Mouse (Mus musculus): Measurements from ENCODE around the gene Csnk1g1.

The Csnk1g1 gene

DNA sequence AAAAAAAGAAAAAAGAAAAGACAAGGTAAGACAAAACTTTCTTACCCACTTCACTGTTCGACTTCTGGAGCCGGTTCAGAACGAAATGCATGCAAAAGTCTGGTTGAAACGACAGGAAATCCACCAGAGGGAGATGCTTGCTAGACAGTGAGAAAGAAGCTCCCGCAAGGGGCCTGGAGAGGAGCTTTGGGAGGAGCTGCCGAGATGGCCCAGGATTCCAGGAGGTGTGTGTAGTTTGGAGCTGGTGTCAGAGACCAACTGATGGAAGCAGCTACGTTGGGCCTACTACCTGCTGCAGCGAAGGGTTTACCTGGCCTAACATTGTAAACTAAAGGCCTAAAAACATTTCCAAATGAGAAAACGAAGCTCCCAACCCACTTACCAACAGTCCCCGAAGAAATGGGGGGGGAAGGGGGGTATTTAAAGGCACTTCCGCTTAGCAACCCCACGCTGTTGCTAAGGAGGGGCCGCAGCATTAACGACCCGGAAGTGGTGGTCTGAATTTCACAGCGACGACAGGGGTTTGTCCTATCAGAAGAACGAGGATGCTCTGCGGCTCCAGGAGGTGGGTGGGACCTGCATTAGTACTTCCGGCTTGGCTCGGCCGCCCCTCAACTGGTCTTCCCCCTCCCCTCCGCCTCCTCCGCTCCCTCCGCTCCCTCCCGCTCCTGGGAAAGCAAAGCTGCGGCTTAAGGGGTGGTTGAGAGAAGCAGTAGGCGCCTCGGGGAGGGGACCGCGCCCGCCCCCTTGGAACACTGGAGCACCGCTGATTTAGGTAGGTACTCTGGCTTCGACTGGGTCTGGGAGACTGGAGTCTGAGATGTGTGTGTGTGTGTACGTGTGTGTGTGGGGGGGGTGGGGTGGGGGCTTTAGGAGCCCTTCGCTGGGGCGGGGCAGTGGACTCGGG lies at the start of gene Csnk1g1, which contains the start of gene Trip4:
TSS of gene Csnk1g1 (plus strand) at position 531 of the 907 bp plus-strand sequence.
TSS of gene Trip4 (minus strand) at position 401 of the 907 bp plus-strand sequence.
- peak; percentile 99 for DNase-seq

GRCm38 (mm10) chr9:65859656-65860055 lies 49.1 kb upstream of the Csnk1g1 start:
- no peak for DNase-seq

DNA sequence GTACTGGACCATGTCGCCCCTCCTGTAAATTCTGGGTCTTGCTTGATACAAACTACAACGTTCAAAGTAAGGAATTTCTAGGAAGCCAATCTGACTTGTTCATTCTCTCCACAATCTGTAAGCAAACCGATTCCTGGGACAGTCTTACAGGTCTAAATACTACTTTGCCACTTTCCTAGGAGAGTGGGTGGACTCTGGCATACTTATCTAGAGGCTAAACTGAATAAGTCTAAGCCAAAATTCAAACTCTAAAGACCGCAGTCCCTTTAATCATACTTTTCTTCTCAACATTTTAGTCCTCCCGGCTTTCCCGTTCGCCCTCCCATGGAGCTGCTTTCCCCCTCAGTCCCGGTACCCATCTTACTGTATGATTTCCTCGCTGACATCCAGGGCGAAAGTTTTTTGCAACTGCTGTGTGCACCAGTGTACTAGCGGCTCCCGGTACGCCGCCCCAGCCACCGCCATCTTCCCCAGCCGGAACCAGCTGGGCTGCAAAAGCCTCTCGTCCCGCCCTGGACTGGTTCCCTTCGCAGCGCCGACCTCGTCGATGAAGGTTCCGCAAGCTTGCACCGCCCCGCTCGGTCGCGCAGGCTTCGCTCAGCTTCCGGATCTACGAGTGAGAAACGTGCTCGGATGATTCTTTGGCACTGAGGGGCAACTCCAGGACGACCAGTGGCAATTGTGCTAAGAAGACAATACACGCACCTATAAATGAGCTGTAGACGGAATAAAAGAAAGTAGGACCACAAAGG lies 24.0 kb upstream of the Csnk1g1 start:
- peak; percentile 85 for DNase-seq

DNA sequence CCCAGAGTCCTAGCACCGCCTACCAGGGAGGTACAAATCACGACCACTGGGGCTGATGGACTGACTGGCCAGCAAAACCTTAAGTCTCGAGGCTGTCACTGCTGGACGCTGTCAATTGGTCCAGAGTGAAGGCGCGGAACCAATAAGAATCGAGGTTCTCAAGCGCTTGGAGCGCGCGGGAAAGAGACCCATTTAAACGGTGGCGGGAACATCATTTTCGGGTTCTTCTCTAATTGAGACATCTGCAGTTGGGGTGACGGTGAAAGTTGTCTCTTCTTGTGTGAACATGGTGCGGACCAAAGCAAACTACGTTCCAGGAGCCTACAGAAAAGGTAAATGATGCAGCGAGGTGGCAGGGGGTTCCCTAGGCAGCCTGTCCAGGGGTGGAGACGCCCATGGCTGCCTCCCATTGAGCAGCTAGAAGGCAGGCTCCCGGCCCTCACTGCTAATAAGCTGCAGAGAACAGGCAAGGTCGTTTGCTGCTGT lies 18.5 kb upstream of the Csnk1g1 start, which contains the start of gene Pclaf:
TSS of gene Pclaf (plus strand) at position 95 of the 486 bp plus-strand sequence.
- peak; percentile 53 for DNase-seq

DNA sequence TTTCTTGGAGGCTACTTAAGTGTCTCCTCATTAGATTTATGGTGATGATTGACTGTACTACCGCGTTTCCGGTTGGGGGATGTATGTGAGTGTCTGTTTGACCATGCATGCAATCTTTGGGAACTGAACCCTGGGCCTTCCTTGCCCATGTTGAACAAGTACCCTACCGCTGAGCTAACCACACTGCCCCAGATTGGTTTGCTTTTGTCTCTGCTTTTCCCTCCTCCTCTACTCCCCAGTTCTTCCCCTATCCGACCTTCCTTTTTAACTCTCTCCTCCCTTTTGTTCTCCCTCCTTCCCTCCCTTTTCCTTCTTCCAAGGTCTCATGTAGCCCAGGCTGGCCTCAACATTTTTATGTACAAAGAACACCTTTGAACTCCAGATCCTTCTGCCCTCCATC lies 17.6 kb upstream of the Csnk1g1 start:
- DNase-seq, result no peak

GRCm38 (mm10) chr9:65896977-65897376 lies 11.7 kb upstream of the Csnk1g1 start:
- no peak for DNase-seq

- DNase-seq, result no peak
Measured at GRCm38 (mm10) chr9:65902879-65903278, 5.8 kb upstream of the Csnk1g1 start.

GRCm38 (mm10) chr9:65903419-65903818 lies 5.3 kb upstream of the Csnk1g1 start:
- DNase-seq, result no peak

DNA sequence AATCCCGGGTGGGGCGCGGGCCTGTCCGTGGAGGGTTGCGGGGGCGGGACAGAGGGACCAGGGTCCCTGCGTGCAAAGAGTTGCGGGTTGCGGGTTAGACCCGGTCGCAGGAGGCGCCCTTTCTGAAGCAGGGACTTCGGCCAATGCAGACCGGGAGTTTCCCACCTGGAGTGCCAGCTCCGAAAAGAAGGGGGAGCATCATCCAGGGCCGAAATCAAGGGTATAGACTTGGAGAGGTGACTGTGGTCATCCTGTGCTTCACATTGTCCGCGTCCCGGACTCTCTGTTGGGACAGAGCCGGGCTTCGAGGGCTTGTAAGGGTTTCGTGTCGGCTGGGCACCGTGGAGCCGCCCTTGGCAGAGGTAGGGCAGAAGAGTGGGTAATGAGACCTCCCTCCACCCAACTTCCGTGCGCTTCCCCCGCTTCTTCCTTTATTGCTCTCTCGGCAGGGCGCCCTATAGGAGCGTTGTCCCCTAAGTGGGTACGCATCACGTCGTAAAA lies 627 bp downstream of the Csnk1g1 start:
- no peak for DNase-seq

- DNase-seq, result no peak
Measured at GRCm38 (mm10) chr9:65909837-65910236, 1.1 kb downstream of the Csnk1g1 start.

GRCm38 (mm10) chr9:65913976-65914375 lies 5.3 kb downstream of the Csnk1g1 start:
- DNase-seq, result no peak

GRCm38 (mm10) chr9:65917015-65917414 lies 8.3 kb downstream of the Csnk1g1 start:
- DNase-seq, result no peak

- no peak for DNase-seq
Measured at GRCm38 (mm10) chr9:65928456-65928855, 19.7 kb downstream of the Csnk1g1 start.

- no peak for DNase-seq
Measured at GRCm38 (mm10) chr9:65929826-65930225, 21.1 kb downstream of the Csnk1g1 start.

DNA sequence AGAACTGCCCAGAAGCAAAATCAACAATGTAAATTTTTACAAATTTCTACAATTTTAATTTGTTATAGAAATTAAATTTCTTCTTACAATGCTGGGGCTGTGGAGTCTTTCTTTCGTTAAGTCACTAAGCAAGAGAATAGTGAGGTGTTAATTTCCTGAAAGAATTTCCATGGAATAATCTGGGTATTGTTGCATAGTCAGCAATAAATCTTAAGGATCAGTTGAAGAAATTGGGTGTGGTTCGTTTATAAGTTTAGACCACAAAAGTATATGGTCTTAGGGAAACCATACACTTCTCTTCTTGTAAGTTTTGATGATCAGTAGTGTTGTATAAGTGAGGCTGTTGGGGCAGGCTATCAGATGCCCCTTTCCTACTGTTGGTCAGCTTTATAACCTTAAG lies 28.8 kb downstream of the Csnk1g1 start:
- no peak for DNase-seq

DNA sequence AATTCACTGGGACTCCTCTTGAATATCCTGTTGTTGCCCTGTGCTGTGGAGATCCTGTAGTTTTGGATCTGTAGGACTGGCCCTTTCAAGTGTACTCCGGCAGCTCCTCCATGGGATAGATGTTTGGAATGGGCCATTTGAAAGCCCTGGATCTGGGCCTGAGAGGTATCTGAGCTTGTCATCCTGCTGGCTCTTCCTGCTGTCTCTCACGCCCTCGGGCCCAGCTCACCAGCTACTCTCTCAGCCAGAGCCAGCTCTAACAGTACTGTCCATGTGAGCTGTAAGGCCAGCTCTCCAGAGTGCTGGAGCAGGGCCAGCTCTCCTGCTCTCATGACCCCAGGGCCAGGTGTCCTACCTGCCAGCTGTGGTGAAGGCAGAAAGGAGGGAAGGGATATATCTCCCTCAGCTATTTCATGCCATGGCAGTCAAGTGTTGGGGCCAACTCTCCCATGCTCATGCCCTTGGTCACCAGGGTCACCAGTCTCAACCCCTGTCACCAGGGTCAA lies 42.4 kb downstream of the Csnk1g1 start:
- no peak for DNase-seq

GRCm38 (mm10) chr9:65970009-65970408 lies 61.3 kb downstream of the Csnk1g1 start:
- no peak for DNase-seq

DNA sequence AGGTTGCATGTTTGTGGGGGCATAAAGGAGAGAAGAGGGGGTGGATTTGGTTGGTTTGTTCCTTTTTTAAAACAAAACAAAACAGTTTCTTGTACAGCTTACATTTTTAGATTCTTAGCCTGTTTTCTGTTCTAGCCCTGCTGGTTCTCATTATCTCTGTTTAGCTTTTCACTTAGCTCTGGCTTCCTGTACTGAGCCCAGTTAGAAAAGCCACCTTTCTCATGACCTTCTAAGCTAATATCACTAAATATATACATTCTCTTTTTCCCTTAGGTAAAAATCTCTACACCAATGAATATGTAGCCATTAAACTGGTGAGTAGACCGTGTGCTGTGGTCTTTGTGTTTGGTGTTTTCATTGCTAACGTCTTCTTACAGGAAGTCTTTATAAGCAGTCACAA lies 64.5 kb downstream of the Csnk1g1 start:
- DNase-seq, result no peak

GRCm38 (mm10) chr9:65975886-65976285 lies 67.2 kb downstream of the Csnk1g1 start:
- DNase-seq, result peak; percentile 34

- DNase-seq, result no peak
Measured at GRCm38 (mm10) chr9:65982841-65983240, 74.1 kb downstream of the Csnk1g1 start.

GRCm38 (mm10) chr9:65987021-65987420 lies 78.3 kb downstream of the Csnk1g1 start:
- no peak for DNase-seq

DNA sequence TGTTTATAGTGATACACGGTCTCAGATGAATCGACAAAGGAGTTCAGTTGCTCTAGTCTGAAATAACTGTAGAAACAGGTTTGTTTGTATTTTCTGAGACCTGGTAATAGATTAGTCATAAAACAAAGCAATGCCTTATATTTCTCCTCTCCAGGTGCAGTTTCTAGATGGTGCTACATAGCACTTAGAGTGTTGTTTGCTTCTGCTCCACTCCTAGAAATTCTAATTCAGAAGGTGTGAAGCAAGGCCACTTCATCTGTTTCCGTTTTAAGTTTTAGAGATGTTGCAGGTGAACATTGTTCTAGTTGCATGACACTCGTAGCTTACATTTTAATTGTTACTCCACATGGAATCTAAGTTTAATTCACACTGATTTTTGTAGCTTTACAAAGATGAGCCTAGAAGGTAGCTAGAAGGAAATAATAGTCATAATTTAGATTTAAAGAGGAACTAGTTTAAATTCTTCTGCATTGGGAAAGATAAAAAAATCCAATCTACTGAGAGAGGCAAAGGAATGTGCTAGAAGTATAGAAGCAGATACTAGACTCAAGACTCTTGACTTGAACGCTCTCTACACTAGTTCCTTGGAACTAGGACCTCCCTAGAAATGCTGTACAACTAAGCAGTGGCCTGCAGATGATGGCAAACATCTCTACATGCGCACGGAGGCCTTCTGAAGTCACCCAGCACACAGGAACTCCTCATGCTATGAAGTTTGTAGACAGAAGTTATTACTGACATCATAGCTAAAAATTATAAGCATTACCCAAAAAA lies 87.1 kb downstream of the Csnk1g1 start:
- DNase-seq, result no peak

Measured in layer of hippocampus, adult 9-11 months (tissue).